Mouse (Mus musculus): ENCODE results near the gene Hlf.

The Hlf gene

GRCm38 (mm10) chr11:90340836-90341235 is 49.9 kb downstream of the Hlf start:
- no peak for DNase-seq (ENCODE audit: low spot score)

DNA sequence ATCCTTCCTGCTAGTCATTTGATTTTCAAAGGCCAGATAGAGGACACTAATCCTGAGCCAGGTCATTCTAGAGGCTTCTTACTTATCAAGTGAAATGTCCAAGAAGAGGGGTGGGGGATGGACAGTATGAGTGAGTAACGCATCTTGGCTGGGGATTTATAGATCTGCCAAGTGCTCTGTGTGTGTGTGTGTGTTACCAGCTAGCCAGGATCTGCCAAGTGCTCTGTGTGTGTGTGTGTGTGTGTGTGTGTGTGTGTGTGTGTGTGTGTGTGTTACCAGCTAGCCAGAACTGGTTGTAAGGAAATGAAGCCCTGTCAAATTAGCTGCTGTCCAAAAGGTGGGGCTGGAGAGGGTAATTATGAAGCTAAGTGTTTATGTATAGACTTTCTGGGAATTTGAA is 55.9 kb downstream of the Hlf start:
- no peak for DNase-seq (ENCODE audit: low spot score)

- DNase-seq (ENCODE audit: low spot score), result no peak
These were observed 58.0 kb downstream of the Hlf start for GRCm38 (mm10) chr11:90332737-90333136.

GRCm38 (mm10) chr11:90330202-90330694 is 60.4 kb downstream of the Hlf start:
- no peak for DNase-seq (ENCODE audit: low spot score)

- peak; percentile 14 for DNase-seq (ENCODE audit: low spot score)
These were observed 63.9 kb downstream of the Hlf start for GRCm38 (mm10) chr11:90326836-90327235.

DNA sequence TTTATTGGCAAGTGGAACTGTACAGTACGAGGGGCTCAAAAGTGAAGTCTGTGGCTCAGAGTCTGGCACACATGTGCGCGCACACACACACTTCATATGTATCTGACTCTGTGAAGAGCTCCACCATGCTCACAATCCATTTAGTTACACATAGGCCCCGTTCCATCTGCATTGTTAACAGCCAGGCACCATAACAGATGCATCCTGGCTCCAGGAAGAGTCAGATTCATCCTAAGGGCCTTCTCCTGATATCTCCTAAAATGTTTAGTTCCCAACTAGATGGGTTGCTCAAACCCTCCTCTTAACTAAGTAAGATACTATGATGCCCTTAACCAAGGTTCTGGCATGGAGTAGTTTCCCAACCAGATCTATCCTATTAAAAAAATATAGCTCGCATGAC is 64.5 kb downstream of the Hlf start:
- no peak for DNase-seq (ENCODE audit: low spot score)

GRCm38 (mm10) chr11:90324597-90324996 is 66.1 kb downstream of the Hlf start:
- no peak for DNase-seq (ENCODE audit: low spot score)

GRCm38 (mm10) chr11:90320922-90321321 is 69.8 kb downstream of the Hlf start:
- DNase-seq (ENCODE audit: low spot score), result no peak

- DNase-seq (ENCODE audit: low spot score), result peak; percentile 51
These were observed 73.2 kb downstream of the Hlf start for GRCm38 (mm10) chr11:90317482-90317881.

DNA sequence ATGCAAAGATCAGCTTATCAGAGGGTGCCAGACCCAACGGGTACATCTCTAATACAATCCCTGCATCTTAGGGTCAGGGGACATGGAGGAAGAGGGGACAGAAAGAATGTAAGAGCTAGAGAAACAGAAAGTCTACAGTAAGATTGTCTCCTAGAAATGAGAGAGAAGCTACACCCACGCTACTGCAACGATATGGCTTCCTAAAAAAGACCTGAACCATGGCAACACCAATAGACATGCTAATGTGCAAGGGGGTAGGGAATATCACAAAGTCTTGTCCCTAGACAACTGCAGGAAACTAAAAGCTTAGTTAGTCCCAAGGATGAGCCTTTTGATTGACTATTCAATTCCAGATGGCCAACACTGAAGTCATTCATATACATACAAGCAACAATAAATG is 76.1 kb downstream of the Hlf start:
- no peak for DNase-seq (ENCODE audit: low spot score)

DNA sequence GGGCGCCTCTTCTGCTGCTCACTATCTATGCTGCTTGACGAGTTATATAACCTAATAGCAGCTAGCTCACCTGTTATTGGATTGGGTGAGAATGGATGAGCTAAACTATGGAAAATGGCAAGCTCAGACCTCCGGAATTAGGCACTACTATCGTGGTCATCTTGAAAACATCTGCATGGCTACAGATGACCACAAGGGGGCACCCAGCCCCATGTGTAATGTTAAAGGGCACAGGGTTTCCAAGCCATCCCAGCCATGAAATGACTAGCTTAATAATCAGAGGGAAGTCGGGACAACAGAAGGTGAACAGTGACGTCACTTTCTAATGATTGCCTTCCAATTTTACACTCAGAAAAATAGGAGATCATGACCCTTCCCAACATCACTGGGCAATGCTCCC is 83.7 kb downstream of the Hlf start:
- peak; percentile 54 for DNase-seq (ENCODE audit: low spot score)

DNA sequence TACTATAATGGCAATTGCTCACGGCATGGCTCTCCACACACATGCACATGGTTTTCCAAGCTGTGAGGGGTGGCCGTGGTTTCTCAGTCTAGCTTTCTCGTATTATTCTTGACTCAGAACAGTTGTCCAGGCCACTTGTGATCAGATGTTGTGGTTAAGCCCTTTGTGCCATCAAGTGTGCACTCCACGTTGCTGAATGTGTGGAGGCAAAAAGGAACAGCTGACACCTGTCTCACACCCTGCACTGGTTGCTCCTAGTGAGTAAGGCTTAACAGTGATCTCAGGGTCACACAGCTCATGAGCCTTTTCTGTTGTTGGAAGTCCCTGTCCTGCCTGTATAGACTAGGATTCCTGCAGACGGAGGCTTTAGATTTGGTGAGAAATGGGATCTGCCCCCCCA is 84.6 kb downstream of the Hlf start:
- DNase-seq (ENCODE audit: low spot score), result no peak

- DNase-seq (ENCODE audit: low spot score), result no peak
These were observed 96.1 kb downstream of the Hlf start for GRCm38 (mm10) chr11:90294622-90295021.

DNA sequence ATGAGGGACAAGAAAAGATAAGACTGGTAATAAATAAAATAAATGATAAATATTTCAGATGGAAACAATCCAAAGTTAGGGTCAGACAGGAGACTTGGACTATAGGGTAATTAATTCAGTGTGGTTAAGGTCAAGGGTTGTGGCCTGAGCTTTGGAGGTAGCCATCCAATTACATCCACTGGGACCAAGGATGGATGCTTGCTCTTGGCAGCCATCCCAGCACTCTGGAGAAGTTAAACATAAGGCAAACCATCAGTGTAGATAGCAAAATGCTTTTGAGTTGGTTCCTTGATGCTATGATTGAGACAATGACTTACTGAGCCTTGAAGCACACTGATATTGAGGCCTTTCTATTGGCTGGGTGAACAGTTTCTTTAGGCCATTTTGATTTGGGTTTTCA is 97.9 kb downstream of the Hlf start:
- no peak for DNase-seq (ENCODE audit: low spot score)

- DNase-seq (ENCODE audit: low spot score), result no peak
These were observed 99.5 kb downstream of the Hlf start for GRCm38 (mm10) chr11:90291156-90291555.

DNA sequence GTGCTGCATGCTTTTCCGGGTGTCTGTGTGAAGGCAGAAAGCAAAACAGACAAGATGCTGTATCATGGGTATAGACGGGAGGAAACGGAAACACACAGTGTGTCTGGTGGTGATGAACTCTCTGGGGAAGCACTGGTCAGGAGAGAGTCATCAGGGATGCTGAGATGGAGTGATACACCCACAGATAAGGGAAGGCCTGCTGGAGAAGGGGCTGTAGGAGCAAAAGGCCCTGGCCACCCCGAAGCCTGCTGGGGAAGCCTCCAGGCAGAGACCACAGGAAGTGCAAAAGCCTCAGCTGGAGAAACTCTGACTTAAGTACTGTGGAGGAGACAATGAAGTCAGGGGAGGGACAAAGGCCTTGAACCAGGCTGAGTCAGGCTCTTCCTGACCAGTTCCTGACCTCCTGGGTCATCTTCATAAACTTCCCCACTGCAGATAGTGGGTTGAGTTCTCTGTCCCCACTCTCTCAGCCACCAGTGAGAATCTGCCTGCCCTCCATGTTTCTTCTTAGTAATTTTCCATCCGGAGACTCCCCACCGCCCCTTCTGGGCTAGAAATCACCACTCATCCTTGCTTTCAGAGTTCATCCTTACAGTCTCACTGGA is 104.0 kb downstream of the Hlf start:
- no peak for DNase-seq (ENCODE audit: low spot score)

All from urinary bladder, postnatal 14 days (tissue).